Mouse (Mus musculus) bone marrow, adult 2 months (tissue): ENCODE measurements at regions not wholly inside any gene's neighbourhood (a gene's known extent, or its start where the extent isn't known, plus 50 kb on each side); places are given as distances from the start of the nearest gene placed in this dataset.

Source experiments
- CTCF ChIP-seq: fragments of 200-500 bp; IDR thresholded peaks from 2 replicates; pipeline ENCODE4 v1.5.1; 2011; ENCODE audit warnings: low read length, control low read depth; ENCODE audit not compliant: control insufficient read depth, insufficient read depth
- POLR2A ChIP-seq: fragments of 200-500 bp; IDR thresholded peaks from 2 replicates; pipeline ENCODE4 v1.6.1; 2011; ENCODE audit warnings: low read depth, mild to moderate bottlenecking, control low read depth, low read length, borderline replicate concordance; ENCODE audit not compliant: control insufficient read depth

DNA sequence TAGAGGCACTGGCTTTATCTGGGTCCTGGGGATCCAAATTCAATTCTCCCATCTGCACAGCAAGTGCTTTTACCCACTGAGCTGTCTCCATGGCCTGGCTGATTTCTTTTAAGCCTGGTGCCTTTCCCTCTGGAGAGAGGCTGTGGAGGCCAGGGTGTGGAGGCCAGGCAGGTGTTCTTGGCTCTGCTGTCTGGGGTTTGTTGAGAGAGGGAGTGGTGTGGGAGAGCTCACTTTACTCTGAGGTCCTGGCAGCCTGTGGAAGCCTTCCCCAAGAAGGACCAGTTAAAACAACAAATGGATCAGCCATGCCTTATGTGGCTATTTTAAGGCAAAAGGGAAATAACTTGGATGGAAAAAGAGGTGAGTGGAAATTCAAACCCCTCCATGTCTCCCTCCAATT is 86.5 kb downstream of the Rpl14 start:
- TF ChIP-seq CTCF (no peak), POLR2A (no peak)
